Mouse (Mus musculus): ENCODE data around the gene Svep1.

The Svep1 gene

DNA sequence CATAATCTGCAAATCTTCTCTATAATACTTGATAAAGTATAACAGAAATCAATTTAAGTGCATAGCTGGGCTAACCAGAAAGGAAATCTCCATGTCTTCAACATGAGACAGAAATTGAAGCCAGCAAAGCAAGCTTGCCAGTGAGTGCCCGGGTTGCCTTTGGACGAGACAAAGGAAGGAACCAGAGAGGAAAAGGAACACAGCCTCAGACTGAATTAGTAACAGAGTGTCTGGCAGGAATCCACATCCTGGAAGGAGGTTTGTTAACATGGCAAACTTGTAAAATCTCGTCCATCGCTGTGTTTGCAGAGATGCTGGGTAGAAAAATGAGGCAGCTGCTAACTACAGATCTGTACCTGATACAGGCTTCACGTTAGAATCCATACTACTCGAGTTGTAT is 128.7 kb downstream of the Svep1 start:
- peak; percentile 39 for DNase-seq

DNA sequence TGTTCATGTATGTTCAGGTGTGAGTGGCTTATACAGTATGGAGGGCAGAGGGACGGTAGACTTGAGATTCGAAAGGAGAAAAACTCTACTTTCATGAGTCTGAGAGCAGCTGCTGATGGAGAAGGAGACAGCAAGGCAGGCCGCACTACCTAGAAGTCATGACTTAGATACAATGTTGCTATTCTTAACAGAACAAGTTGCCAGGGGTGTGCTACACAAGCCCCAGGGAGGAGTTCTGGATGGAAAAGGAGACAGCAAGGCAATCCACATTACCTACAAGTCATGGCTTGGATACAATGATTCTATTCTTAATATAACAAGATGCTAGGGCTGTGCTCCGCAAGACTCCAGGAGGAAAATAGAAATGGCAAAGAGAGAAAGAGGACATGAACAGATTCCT is 129.1 kb downstream of the Svep1 start:
- no peak for DNase-seq

DNA sequence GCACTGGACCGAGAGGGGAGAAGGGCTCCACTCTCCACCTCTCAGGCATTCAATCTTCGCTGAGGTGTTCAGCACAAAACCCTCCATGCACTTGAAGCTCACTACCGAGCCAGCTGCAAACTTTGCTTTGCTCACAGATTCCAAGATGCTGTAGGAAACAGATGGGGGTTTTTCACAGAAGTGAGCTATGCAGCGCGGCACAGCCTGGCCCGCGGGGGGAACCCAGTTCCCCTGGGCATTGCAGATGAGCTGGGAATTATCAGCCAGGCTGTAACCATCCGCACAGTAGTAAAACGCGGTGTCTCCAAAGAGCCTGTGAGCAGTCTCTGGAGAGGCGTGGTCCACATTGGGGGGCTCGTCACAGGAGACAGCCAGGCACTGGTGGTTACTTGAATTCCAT is 133.8 kb downstream of the Svep1 start:
- no peak for DNase-seq

DNA sequence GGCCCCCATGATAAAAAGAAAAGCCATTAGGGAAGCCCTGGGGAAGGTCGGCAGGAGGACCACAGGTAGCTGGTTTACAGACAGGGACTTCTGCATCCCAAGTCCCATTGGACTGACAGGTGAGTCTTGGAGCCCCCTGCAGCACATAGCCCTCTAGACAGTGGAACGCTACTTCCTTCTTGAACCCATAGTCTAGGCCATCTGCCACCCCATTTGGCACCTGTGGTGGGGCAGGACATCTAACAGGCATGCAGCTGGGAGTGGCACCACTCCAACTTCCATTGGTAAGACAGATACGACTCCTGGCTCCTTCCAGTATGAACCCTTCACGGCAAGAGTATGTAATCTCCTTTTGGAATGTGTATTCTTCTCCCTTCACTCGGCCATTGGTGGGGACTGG is 137.8 kb downstream of the Svep1 start:
- DNase-seq: no peak

DNA sequence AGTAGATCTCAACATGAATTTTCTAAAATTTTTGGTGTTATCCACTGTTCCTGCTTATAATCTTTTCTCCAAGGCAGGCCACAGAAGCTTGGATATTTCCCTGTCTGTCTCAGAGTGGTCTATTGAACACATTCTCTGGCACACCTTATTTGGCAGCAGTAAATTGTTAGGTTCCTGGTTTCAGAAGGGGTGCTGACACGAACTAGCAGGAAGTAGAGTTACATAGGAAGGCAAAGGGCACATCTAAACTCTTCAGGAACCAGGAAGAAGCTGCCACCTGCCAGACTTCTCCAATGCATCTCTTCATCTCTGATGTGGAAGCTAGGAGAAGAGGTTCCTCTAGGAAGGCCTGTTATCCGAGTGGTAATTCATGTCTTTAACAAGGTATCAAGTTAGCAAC is 141.9 kb downstream of the Svep1 start:
- DNase-seq: no peak

DNA sequence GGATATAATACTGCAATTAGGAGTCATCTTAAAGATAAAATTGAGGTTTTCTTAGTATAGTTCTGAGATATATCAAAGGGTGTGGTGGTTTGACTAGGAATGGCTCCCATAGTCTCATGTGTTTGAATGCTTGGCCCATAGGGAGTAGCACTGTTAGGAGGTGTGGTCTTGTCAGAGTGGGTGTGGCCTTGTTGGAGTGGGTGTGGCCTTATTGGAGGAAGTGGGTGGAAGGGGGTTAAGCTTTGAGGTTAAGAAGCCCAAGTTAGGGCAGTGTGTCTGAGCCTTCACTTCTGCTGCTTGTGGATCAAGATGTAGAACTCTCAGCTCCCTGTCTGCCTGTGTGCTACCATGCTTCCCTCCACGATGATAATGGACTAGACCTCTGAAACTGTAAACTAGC is 143.7 kb downstream of the Svep1 start:
- DNase-seq: no peak

DNA sequence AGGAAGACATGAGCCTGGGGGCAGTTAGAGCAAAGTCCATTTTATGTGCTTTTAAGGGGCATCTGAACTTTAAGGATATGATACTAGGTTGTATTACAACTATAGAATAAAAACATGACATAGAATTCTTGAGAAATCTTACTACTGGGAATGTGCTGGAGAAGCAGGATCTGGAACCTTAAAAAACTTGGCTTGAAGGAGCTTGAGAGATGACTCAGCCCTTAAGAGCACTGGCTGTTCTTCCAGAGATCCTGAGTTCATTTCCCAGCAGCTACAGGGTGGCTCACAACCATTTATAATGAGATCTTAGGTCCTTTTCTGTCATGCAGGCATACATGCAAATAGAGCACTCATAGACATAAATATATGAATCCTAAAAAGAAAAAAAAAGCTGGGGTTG is 151.0 kb downstream of the Svep1 start:
- DNase-seq: no peak

DNA sequence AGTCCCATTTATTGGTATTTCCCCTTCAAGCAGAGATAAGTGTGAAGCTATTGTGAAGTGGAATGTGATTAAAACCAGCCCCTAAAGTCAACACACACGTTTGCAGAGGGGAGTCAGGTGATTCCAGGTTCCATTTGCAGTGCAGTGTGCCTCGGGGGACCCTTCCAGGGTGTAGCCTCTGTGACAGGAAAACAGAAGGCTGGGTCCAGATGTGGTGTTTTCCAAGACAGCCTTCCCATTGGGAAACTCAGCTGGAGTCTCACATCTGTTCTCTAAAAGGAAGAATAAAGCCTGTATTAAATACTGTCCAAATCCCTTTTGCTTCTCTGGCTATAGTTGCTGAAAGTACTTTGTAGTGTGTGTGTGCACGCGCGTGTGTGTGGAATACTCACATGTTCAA is 152.2 kb downstream of the Svep1 start:
- no peak for DNase-seq

DNA sequence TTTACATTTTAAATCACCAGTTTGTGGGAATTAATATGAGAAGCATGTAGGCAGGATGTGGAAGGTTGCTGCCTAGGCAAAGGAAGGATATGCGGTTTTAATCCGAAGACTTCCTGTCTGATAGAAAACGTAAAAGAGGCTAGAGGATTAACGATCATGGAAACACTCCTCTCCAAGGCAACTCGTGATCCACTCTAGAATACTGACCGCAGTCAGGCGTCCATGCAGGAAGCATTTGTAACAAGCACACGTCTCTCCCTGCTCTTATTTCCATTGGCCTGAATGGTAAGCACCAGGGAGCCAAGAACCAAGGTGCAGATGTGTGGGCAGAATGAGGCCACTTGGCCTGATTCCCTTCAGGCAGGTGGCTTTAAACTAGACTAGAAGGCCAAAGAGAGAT is 155.9 kb downstream of the Svep1 start:
- DNase-seq: no peak

DNA sequence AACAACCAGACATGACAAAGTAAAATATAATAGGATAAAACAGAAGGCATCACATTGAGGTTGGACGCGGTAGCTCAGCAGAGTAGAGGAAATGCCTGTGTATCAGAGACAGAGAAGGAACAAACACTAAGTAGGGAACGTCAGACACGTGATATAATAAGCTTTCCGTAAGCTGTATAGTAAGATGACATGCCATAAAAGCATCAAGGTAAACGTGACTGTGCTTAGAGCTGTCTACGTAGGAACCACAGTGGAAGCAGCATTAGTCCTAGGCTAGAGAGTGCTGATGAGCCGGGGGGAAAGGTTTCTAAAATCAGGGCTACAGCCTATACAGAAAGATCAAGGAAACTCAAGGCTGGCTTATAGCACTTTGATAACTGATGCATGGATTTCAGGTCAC is 156.4 kb downstream of the Svep1 start:
- no peak for DNase-seq

DNA sequence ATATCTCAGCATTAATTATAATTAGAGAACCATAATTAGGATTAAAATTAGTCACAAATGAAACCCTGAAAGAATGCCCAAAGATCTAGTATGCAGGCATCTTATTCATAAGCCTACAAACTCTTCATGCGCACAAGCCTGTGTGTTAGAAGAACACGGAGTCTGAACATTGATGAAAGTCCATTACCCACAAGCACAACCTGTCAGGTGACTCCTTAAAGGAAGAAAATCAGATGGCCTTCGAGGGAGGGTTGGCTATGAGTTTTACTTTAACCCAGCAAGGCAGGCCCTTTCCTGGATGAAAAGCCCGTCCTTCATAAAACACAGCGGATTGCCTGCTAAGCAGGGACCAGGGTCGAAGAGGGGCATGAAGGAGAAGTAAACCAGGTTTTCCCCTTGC is 161.8 kb downstream of the Svep1 start:
- DNase-seq: no peak

DNA sequence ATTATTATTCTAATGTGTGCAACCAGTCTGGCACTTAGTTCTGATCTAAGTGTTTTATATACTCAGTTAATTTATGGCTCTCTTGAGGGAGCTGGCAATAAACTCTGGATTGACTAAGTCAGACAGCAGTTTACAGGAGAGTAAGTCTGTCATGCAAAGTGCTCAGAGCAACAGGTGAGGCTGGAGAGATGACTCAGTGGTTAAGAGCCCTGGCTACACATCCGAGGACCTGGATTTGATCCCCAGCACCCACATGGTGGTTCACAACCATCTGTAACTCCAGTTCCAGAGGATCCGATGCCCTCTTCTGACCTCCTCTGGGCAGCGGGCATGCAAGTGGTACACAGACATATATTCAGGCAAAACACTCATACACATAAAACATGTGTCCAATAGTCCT is 162.3 kb downstream of the Svep1 start:
- DNase-seq: no peak

DNA sequence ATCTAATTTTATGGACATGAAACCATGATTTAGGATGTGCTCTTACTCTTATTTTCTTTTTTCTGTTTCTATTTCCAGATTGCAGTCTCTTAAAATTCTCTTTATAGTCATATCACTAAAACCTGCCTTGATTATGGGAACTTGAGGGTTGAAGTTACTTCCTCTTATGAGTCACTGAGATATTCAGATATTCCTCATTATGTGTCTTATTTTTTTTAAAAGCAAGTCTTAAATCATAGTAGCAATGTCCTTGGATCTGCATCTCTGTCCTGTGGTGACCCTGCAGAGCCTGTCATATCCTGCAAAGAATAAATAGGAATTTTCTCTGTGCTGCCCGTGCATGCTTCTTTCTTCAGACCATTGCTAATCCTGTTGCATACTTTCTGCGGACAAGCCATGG is 166.6 kb downstream of the Svep1 start:
- no peak for DNase-seq

DNA sequence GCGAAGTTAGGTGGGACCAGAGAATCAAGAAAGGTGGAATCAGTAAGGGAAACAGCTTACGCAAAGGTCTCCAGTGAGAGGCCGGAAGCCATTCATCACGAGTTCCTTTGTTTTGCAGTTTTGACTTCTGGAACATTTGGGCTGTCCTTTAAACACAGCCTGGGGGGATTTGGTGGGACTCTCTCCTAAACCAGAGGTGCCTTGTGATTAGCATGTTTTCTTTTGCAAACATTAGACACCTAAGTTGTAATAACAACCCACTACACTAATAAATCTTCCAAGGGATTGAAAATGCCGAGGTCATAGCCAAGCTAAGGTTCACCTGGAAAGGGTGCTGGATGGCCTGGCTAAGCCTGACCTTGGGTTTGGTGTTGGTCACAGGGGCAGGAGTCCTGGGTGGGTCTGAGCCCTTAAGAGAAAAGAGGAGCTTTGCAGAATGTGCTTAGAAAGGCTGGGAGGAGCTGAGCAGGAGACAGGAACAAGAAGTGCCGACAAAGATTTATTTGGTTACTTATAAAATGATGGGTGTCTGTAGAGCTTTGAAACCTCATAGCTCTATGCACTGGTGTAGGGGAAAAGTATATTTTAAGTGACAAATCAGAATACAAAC is 169.5 kb downstream of the Svep1 start:
- no peak for DNase-seq

DNA sequence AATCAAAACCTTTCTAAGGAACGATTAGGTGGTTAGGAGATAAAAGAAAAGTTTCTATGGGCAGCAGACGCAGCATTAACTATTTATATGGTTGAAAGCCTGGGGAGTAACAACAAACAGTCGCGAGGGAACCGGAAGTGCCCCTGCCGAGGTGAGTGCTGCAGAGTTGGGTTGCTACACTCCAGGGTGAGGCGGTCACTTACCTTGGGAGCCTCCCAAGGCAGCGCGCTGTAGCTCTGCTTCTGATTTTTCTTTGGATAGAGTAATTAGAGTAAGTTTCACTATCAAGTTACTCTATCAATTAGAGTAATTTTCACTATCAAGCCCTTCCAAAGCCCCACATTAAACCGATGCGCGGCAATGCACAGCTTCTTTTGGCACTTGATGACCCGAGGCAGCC is 172.0 kb downstream of the Svep1 start:
- DNase-seq: peak; percentile 21

DNA sequence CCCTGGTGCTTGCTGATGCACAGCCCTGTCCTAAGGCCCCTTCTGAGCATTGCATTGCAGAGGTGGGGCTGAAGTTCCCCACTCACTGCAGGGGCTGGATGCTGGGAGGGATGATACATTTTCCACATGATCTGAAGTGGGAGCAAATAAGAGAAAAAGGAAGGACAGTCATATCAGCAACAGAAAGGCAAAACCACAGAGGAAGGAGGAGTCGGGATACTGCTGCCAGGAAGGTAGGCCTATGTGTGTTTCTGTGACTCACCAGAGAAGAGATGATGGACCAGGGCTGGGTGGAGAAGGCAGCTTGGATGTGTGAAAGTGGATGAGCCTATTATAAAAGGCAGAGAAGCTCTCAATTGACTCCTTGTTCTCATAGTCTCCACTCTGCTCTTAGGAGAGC is 173.9 kb downstream of the Svep1 start:
- no peak for DNase-seq

DNA sequence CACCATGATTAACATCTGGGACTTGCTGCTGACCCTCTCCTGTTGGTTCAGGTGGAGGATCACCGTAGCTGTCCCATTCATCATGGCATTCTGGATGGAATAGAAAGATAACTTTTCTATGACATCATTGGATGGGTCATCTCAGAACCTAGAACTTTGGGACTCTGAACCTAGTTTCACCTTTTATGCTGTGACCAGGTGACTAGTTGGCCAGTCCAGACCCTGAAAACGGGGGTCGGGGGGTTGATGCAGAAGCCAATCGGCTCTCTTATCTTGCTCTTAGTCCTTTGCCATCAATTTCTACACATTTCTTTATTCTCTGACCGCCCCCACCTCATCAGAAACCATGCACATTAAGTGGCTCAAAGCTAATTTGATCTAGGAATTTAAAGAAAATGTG is 197.6 kb downstream of the Svep1 start, which contains the start of gene Txndc8:
Gene Txndc8 (minus strand): TSS at position 101 of the 400 bp plus-strand sequence.
- no peak for DNase-seq

DNA sequence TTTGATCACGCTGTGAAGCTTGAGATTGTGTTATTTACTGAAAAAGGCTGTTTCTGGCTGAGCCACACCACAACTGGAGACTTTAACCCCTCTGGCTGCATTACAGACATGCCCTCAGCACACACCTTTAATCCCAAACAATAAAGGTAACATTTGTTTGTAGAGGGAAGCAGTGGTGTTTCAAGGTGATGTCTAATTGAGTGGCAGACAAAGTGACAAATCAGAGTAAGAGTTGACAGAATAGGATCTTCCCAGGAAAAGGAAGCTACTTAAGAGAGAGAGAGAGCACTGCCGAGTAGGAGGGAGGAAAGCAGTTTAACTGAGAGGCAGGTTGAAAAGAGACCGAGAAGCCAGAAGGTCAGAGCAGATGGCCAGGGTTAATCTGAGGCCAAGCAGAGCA is 203.2 kb downstream of the Svep1 start:
- DNase-seq: no peak
